Mouse (Mus musculus): ENCODE measurements around the gene Gm6871. TPM values are rescaled to one million over a fixed set of nuclear protein-coding genes. Genes with fewer than 3 reads are reported as not detected.
"Not testable (repeated sequence)": the region's sequence is repeated elsewhere in the genome, so short reads cannot be mapped to it uniquely, and the experiment has no call there.

Gene Gm6871
- not detected in 2 replicates for polyA plus RNA-seq (2015; fragmentation: Nextera tagmentation; extraction: Ambion mirVana)

DNA sequence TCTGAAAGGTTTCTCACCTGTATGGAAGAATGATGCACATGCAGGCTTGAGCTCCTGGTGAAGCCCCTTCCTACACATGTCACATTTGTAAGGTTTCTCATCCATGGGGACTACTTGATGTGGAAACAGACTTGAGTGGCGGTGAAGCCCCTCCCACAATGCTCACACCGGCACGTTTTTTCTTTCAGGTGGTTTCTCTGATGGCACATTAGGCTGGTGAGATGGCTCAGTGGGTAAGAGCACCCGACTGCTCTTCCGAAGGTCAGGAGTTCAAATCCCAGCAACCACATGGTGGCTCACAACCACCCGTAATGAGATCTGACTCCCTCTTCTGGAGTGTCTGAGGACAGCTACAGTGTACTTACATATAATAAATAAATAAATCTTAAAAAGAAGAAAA, at the start of gene Gm6871:
Gm6871 (minus strand) TSS at position 101 of the 400 bp plus-strand sequence.
- not testable (repeated sequence) for H3K4me1 ChIP-seq; H3K9me3 ChIP-seq (replicated peaks); H3K9ac ChIP-seq; H3K4me3 ChIP-seq (replicated peaks); ATAC-seq (ENCODE audit: insufficient number of reproducible peaks, low FRiP score, low TSS enrichment, low read depth); H3K27me3 ChIP-seq; H3K36me3 ChIP-seq; H3K27ac ChIP-seq (replicated peaks); H3K4me2 ChIP-seq (replicated peaks)
- WGBS, result 86% methylated on average over 6 of the region's 6 CpGs

DNA sequence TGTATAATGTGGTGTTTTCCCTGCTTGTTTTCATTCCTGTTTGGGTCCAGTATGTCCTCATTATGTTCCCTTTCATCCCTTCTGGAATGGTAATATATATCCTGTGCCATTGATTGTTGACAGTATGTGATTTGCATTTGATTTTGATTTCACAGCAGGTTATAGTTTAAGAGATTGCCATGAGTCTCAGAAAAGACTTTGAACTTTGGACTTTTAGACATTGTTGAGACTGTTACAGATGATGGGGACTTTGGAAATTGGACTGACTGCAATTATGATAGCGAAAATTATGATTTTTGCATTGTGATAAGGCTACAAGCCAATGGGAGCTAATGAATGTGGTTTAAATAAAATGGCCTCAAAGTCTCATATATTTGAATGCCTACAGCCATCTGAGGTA, 42.8 kb upstream of the Gm6871 start:
- WGBS, result 96% methylated on average over 1 of the region's 1 CpGs
- peaks cover 46% of the 10 kb centered on the region for H3K36me3 ChIP-seq

DNA sequence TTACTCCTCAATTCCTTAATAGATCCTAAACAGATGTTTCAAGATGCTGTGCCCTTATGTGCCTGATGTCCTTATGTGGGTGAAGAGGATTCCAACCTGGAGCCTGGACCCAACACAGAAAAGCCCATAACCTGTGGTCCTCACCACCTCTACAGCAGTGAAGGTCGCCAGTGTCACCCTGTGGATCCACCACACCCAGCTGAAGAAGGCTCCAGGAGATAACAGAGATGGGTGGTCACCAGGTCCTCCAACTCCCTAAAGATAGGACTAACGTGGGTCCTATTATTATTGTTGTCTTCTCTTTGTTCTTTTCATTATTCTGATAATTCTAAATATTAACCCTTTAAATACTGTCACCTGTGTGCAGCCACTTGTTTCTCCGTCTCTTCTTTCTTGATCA, 38.2 kb upstream of the Gm6871 start:
- Histone ChIP-seq H3K4me2 (replicated peaks) (no peak overlapping the region), H3K27ac (replicated peaks) (no peak overlapping the region), H3K4me1 (no peaks in the 10 kb centered on the region), H3K9ac (no peak overlapping the region), H3K4me3 (replicated peaks) (no peak overlapping the region), H3K27me3 (no peaks in the 10 kb centered on the region), H3K36me3 (peaks cover 37% of the 10 kb centered on the region), H3K9me3 (replicated peaks) (no peaks in the 10 kb centered on the region)
- 85% methylated on average over 3 of the region's 3 CpGs for WGBS
- ATAC-seq (ENCODE audit: insufficient number of reproducible peaks, low FRiP score, low TSS enrichment, low read depth), result no peak

More for the DNA sequence above, 42.8 kb upstream of the Gm6871 start:
- H3K4me3 ChIP-seq (replicated peaks); H3K4me2 ChIP-seq (replicated peaks); H3K27me3 ChIP-seq; H3K9ac ChIP-seq; H3K27ac ChIP-seq (replicated peaks); H3K9me3 ChIP-seq (replicated peaks); ATAC-seq (ENCODE audit: insufficient number of reproducible peaks, low FRiP score, low TSS enrichment, low read depth); H3K4me1 ChIP-seq: not testable (repeated sequence)

DNA sequence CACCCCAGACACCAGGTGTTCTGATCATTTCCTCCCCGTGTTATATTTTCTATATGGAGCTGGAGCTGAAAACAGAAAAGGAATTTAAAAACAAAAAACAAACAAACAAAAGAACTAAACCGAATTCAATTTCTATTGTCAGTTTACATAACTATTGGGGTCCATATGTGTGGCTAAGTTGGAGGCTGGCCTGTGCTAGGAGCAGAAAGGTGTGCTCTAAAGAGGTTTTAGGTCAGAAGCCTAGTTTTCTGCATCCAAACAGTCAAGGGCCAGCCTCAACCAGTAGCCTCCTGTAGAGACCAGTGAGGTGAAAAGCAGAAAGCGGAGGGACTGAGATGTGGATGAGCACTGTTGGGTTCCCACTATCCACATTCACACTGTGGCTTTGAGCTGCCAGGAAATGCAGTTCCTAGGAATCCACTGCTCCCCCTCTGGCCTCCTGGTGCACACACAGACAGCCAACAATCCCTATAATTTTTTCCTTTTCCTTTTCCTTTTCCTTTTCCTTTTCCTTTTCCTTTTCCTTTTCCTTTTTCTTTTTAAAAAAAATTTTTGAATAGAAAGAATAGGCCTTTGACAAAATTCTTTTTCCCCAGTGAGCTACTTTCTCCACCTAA, 26.6 kb upstream of the Gm6871 start:
- Histone ChIP-seq H3K27ac (replicated peaks) (0 out of 2 replicates have a peak overlapping the region, but pooled peaks have one; percentile 58), H3K4me1 (peaks cover 5% of the 10 kb centered on the region; the same call in 1 of the 2 replicates), H3K9me3 (replicated peaks) (no peaks in the 10 kb centered on the region), H3K27me3 (no peaks in the 10 kb centered on the region), H3K9ac (peak overlapping the region; percentile 50; the same call in 1 of the 2 replicates), H3K36me3 (no peaks in the 10 kb centered on the region), H3K4me2 (replicated peaks) (peak overlapping the region; percentile 67), H3K4me3 (replicated peaks) (peak overlapping the region; percentile 66)
- 22% methylated on average over 3 of the region's 3 CpGs for WGBS
- no peak for ATAC-seq (ENCODE audit: insufficient number of reproducible peaks, low FRiP score, low TSS enrichment, low read depth)

DNA sequence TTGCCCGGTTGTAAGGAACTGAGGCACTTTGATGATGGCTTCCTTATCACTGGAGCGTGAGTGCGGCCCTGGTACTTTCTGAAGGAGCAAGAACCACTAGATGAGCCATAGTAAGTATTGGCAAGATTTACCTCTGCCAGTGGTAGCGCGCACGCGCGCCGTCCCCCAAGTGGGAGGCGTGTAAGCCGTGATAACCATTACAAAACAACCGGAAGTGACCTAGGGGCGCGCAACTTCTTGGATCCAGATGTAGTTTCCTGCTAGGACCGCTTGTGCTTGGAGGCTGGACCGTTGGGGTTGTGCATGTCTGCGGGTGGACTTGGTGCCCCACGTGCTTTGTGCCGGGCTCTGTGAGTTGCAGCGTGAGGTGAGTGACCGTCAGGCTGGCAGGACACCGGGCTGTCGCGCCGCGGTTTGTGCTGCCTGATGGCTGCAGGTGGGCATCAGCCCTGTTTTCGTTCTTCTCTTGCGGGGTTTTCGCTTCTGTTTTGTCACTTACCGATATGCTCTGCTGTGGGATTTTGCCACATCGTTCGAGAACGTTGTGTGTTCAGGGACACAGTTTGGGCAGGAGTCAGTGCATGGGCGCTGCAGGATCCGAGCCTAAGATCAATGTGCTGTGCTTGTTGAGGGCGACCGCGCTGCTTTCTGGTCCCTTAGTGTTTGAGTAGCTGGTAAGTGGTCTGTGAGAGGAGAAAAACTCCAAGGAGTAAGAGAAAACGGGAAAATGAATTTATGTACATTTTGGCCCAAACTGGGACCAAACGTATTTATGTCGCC, 25.8 kb upstream of the Gm6871 start, which contains the start of gene 2610021A01Rik:
2610021A01Rik (plus strand) TSS at position 197 of the 780 bp plus-strand sequence.
- Histone ChIP-seq H3K27ac (replicated peaks) (peak within 1 kb of the TSS; percentile 58; the same call in 1 of the 2 replicates), H3K4me2 (replicated peaks) (peak within 1 kb of the TSS; percentile 67), H3K36me3 (no peaks in the 10 kb centered on the region), H3K9me3 (replicated peaks) (no peaks in the 10 kb centered on the region), H3K4me3 (replicated peaks) (peak within 1 kb of the TSS; percentile 66), H3K27me3 (no peaks in the 10 kb centered on the region), H3K4me1 (peaks cover 5% of the 10 kb centered on the region; the same call in 1 of the 2 replicates), H3K9ac (peak within 1 kb of the TSS; percentile 50)
- ATAC-seq (ENCODE audit: insufficient number of reproducible peaks, low FRiP score, low TSS enrichment, low read depth), result peak; percentile 94
- WGBS, result under 1% methylated on average over 41 of the region's 41 CpGs

DNA sequence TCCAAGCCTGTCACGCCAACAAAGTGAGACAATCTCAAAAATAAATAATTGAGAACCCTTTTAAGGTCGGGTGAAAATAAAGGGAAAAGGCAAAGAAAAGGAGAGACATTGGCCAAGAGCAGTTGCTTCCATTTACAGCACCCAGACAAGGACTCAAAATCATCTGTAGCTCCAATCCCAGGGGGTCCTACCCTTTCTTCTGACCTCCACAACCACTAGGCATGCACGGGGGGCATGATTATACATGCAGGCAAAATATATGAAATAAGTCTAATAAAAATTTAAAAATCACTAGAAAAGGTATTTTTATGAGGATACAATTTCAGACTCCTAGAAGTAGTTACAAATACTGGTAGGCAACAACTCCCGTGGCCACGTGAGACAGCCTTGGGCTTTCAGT, 25.2 kb upstream of the Gm6871 start:
- Histone ChIP-seq H3K9ac (peak overlapping the region; percentile 33; the same call in 1 of the 2 replicates), H3K4me3 (replicated peaks) (peak overlapping the region; percentile 66), H3K9me3 (replicated peaks) (no peaks in the 10 kb centered on the region), H3K4me2 (replicated peaks) (peak overlapping the region; percentile 67), H3K36me3 (no peaks in the 10 kb centered on the region), H3K27me3 (no peaks in the 10 kb centered on the region), H3K27ac (replicated peaks) (0 out of 2 replicates have a peak overlapping the region, but pooled peaks have one; percentile 22), H3K4me1 (peaks cover 5% of the 10 kb centered on the region; the same call in 1 of the 2 replicates)
- 52% methylated on average over 5 of the region's 5 CpGs for WGBS
- peak; percentile 21; the same call in 1 of the 2 replicates for ATAC-seq (ENCODE audit: insufficient number of reproducible peaks, low FRiP score, low TSS enrichment, low read depth)

DNA sequence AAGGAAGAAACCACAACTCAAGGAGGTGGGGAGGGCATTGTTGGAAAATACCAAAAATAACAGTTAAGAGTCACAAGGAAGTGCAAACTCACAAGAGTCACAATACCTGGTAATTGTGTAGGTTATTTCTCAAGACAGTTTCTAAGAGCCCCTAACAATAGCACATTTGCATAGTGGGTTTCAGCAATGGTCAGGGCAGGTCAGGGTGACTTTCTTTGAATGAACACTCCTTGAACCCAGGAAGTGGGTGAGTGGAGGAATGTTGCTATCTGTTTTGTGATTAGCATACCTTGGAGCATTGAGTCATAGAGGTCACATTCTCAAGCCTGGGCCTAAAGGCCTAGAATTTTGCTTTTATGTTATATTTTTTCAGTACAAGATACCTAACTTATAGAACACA, 14.4 kb upstream of the Gm6871 start:
- not testable (repeated sequence) for H3K9me3 ChIP-seq (replicated peaks); H3K9ac ChIP-seq; ATAC-seq (ENCODE audit: insufficient number of reproducible peaks, low FRiP score, low TSS enrichment, low read depth); H3K4me3 ChIP-seq (replicated peaks); H3K36me3 ChIP-seq; H3K27me3 ChIP-seq; H3K4me1 ChIP-seq; H3K27ac ChIP-seq (replicated peaks); H3K4me2 ChIP-seq (replicated peaks)

DNA sequence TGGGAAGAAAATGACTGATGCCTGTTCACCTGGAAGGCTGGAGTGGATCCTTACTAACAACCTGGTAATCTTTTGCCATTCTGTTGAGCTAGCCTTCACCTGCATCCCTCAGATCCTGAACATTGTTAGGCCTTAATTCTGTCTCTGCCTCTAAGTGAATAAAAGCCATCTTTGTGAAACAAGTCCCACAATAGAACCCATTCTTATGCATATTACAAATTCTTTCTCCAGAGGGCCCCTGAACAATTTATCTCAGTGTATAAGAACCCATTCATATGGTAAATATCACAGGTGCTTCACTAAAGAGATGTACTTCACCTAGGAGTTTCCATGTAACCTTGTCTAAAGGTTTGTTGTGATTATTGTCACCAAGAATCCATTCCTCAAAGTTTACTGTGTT, 8.6 kb upstream of the Gm6871 start:
- Histone ChIP-seq H3K9me3 (replicated peaks) (no peaks in the 10 kb centered on the region; the same call in 1 of the 2 replicates), H3K27me3 (no peaks in the 10 kb centered on the region), H3K4me3 (replicated peaks) (no peak overlapping the region), H3K36me3 (no peaks in the 10 kb centered on the region), H3K27ac (replicated peaks) (no peak overlapping the region), H3K4me2 (replicated peaks) (no peak overlapping the region), H3K4me1 (no peaks in the 10 kb centered on the region), H3K9ac (no peak overlapping the region)
- ATAC-seq (ENCODE audit: insufficient number of reproducible peaks, low FRiP score, low TSS enrichment, low read depth), result no peak

DNA sequence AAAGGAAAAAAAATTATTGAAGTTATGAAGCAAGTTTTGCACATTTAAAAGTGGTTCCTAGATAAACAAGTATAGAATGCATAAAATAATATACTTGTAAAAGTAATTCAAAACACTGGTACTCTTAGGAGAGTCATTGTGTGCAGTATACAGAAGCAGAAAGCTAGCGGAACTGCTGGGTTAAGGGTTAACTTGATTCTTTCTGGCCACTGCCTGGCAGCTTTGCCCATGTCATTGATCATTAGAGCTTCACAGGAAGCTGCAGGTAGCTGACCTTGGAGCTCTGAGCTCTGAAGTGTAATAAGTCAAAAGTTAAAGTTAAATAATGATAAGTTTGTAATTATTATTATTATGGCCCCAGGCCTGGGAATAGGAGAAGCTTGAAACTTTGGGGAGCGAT, 4.5 kb upstream of the Gm6871 start:
- Histone ChIP-seq H3K4me2 (replicated peaks) (no peak overlapping the region), H3K4me3 (replicated peaks) (no peak overlapping the region), H3K9ac (no peak overlapping the region), H3K27me3 (no peaks in the 10 kb centered on the region), H3K27ac (replicated peaks) (no peak overlapping the region), H3K4me1 (no peaks in the 10 kb centered on the region), H3K9me3 (replicated peaks) (no peaks in the 10 kb centered on the region), H3K36me3 (no peaks in the 10 kb centered on the region)
- ATAC-seq (ENCODE audit: insufficient number of reproducible peaks, low FRiP score, low TSS enrichment, low read depth), result no peak
- WGBS, result 92% methylated on average over 2 of the region's 2 CpGs

DNA sequence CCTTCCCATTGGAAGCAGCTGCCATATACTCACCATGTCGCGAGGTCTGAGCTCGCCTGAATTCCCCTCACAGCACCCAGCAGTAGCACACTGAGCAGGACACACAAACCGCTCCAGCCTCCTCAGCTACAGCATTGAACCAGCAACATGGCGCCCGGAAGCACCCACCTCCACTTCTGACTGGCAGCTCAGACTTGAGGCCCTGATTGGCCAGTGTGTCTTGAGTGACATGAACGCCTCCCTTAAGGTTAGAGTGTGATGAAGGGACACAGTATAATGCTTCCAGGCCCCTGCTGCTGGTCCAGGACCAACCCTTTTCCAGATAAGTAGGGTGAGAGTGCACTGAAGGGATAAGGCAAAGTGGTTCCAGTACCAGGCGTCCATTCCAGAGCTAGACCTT, 12.8 kb downstream of the Gm6871 start:
- no peaks in the 10 kb centered on the region for H3K36me3 ChIP-seq
- ATAC-seq (ENCODE audit: insufficient number of reproducible peaks, low FRiP score, low TSS enrichment, low read depth), result no peak
- no peak overlapping the region for H3K4me3 ChIP-seq (replicated peaks)
- no peaks in the 10 kb centered on the region for H3K27me3 ChIP-seq
- 0 out of 2 replicates have a peak, but pooled peaks cover 5% of the 10 kb centered on the region for H3K9me3 ChIP-seq (replicated peaks)
- no peaks in the 10 kb centered on the region for H3K4me1 ChIP-seq
- H3K27ac ChIP-seq (replicated peaks), result no peak overlapping the region
- H3K9ac ChIP-seq, result no peak overlapping the region
- no peak overlapping the region for H3K4me2 ChIP-seq (replicated peaks)
- WGBS, result 69% methylated on average over 8 of the region's 8 CpGs

DNA sequence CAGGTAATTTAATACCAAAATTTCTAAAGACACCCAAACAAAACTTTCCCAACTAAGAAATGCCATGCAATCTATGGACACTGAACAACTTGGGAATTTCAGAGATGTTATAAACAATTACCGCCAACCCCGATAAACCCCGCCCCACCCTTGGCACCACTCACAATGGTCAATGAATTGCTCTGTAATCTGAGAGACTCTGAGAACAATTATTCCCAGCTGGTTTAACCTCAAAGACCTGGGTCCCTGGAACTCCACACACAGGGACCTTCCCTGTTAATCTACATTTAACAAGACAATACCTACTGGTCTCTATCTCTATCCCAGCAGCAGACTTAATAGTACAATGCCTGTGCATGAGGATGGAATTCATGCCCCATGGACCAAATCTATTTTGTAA, 60.8 kb downstream of the Gm6871 start:
- H3K4me1 ChIP-seq, result no peaks in the 10 kb centered on the region
- WGBS, result 75% methylated on average over 3 of the region's 3 CpGs
- no peak overlapping the region for H3K4me2 ChIP-seq (replicated peaks)
- H3K9me3 ChIP-seq (replicated peaks), result no peaks in the 10 kb centered on the region
- no peak for ATAC-seq (ENCODE audit: insufficient number of reproducible peaks, low FRiP score, low TSS enrichment, low read depth)
- H3K4me3 ChIP-seq (replicated peaks), result no peak overlapping the region
- H3K27ac ChIP-seq (replicated peaks), result no peak overlapping the region
- H3K27me3 ChIP-seq, result no peaks in the 10 kb centered on the region
- no peaks in the 10 kb centered on the region for H3K36me3 ChIP-seq
- H3K9ac ChIP-seq, result no peak overlapping the region

All from embryonic facial prominence, embryonic 15.5 days (tissue).